Mouse (Mus musculus) brown adipose tissue, adult 24 weeks (tissue): ENCODE results near the gene Plscr1. TPM values are rescaled to one million over a fixed set of nuclear protein-coding genes. Genes with fewer than 3 reads are reported as not detected.

Source experiments
- H3K27ac ChIP-seq: fragments of 200-500 bp; replicated peaks from 2 replicates; pipeline ENCODE4 v1.5.1; 2012; ENCODE audit warnings: low read depth, mild to moderate bottlenecking, low read length
- H3K4me1 ChIP-seq: fragments of 200-500 bp; 2 replicates; pipeline ENCODE4 v1.6.1; 2012; ENCODE audit warnings: low read length, mixed read lengths; ENCODE audit not compliant: control insufficient read depth, insufficient read depth, insufficient read length
- H3K4me3 ChIP-seq: fragments of 200-500 bp; 2 replicates; pipeline ENCODE4 v1.5.1; 2012; ENCODE audit warnings: low read depth, mild to moderate bottlenecking, low read length, moderate library complexity; ENCODE audit not compliant: insufficient read depth
- polyA plus RNA-seq: library from polyadenylated mRNA; stranded (reverse); fragments of >200 nt; gene quantifications from 2 replicates; pipeline ENCODE4 v1.2.4, GENCODE M21; 2012; ENCODE audit not compliant: missing spikeins, insufficient read depth, insufficient read length

The Plscr1 gene
- polyA plus RNA-seq, 1 experiment, result 2.3 TPM

DNA sequence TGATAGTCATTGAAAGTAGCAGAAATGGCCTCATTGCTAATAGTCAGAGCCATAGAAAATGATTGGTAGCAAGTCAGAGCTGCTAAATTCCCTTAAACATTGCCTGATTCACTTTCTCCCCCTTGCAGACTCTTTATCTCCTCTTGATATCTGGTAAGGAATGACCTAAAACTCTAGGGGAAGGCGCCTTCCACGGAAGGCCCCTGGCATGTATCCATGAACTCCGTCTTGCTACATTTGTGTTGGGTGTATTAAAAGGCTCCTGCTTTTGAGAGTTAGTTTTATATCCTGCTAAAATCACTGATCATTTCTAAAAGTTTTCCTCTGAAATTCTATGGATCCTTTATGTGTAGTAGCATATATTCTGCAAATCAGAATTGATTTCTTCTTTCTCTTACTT, 67.2 kb downstream of the Plscr1 start:
- Histone ChIP-seq H3K27ac (no peak overlapping the region), H3K4me3 (no peak overlapping the region), H3K4me1 (no peaks in the 10 kb centered on the region)

Other genes with a start within 250 kb of the Plscr1 start
- gene Plscr5, start 56.8 kb upstream of the Plscr1 start, polyA plus RNA-seq, result not detected in 2 replicates
- gene Plscr2, start 25.9 kb downstream of the Plscr1 start, polyA plus RNA-seq, result 1.8 and 1.9 TPM in 2 replicates
- gene 1700057G04Rik, start 59.6 kb downstream of the Plscr1 start, polyA plus RNA-seq, result not detected in 2 replicates
- gene Plscr4, start 207.6 kb downstream of the Plscr1 start, polyA plus RNA-seq, result 8.8 and 10.4 TPM in 2 replicates